Mouse (Mus musculus) retina, embryonic 14.5 days (tissue): ENCODE results near the gene Fam118b.

Experiments
- DNase-seq: peaks from one replicate; pipeline ENCODE4 v3.0.0-alpha.2; 2015; ENCODE audit warnings: low spot score

Gene Fam118b

DNA sequence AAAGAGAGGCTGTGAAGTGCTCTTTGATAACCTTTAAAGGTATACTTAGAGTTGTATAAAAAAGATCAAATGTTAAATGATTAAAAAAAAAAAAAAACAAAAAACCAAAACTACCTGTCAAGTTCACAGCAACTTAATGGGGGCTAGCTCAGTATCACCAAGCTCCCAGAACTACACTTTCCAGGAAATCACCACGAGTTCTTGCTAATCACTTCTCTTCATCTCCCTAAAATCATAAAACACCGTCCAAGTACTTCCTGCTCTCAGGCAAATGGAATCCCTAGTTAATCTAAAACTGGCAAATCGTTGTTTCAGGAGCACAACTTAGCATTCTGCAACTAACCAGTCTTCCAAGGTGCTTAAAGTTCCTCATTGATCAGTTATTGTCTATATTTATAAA, 3.1 kb downstream of the Fam118b start:
- DNase-seq: no peak

DNA sequence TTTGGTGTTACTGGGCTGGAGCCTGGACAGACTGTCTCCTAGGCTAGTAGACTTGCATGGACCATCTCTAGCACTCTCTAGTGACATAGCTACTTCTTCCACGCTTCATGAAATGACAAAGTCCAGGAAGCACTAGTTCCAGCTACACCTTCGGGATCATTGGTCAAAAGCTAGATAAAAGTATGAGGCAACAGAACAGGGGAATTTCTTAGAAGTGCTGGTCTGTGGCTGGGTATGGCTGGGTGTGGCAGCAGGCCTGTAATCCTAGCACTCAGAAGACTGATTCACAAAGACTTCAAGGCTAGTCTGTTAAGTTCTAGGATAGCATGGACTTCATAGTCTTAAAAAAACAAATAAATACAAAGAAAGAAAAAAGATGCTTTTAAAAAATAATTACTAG, 4.2 kb downstream of the Fam118b start:
- no peak for DNase-seq

DNA sequence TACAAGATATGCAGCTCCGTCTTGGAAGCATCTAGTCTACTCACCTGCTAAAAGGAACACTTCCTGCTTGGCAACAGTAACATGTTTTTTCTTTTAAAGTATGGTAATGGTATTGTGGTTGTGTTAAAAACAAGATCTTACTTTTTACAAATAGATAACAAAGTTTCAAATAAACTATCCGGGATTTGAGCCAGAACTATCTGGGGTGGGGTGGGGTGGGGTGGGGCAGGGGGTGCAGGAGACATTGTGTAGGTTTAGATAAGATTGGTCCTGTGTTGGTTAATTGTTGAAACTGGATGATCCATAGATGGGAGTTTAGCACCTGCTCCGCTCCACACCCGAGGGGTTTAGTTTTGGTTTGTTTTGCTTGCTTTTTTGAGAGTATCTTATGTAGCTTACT, 5.2 kb downstream of the Fam118b start:
- no peak for DNase-seq

DNA sequence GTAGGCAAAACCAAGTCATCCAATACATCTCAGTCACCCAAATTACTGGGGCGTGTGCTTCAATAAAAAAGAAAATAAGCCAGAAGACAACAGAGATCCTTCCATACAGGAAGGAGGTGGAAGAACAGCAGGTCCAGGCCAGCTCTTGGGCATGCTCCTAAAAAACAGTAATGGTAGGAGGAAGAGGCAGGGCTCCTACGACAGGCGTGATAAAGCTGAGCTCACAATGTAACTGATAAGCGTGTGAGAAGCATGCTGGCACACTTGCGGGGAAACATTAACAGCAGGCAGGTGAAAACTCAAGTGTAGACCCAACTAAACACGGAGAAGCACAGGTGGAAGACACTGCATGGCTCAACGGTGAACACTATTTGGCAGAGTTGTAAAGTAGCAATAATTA, 10.2 kb downstream of the Fam118b start:
- no peak for DNase-seq

DNA sequence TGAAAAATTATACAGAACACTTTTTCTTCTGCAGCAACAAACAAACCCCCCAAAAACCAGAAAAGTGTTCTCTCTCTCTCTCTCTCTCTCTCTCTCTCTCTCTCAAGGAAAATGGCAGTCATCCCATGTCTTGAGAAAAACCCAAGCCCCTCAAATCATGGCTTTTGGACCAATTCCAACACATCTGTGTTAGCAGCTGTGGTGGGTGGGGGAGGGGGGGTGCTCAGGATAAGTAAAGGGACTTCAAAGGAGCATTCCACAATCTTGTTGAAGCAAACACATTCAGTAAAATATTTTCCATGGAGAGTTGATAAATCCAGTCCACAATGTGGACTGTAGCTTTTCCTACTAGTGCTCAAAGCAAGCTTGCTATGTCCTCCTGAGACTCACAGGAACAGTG, 18.1 kb downstream of the Fam118b start:
- no peak for DNase-seq

DNA sequence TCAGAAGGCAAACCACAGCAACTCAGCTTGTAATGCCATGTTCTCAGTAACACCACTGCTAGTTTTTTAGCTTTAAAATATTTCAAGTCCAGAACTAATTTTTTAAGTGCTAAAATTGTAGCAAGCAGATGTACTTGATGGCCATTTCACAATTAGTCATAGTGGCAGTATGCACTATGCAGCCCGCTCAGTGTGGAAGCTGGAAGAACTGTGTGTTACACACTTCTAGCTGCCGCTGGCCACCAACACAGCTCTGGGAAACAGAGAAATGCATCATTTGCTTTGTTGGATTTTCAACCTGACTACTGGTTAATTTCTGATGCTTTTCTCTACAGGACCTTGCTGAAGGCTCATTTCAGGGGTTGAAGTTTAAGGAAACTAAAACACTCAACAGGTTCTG, 20.2 kb downstream of the Fam118b start:
- DNase-seq: no peak

DNA sequence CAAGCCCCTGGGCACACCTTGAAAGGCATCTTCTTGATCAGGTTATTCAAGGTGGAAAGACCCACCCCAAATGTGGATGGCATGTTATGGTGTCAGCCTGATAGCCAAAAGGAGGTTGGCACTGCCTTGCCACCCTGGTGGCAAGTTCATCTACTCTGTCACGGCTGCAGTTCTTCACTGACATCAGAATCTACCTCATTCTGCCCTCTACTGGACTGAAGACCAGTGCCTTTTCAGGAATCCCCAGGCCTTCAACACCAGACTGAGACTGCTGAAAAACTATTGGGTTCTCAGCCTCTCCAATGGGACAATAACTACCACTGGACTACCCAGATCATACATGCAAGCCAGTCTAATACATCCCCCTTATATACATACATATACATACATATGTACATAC, 27.9 kb downstream of the Fam118b start:
- DNase-seq: no peak

DNA sequence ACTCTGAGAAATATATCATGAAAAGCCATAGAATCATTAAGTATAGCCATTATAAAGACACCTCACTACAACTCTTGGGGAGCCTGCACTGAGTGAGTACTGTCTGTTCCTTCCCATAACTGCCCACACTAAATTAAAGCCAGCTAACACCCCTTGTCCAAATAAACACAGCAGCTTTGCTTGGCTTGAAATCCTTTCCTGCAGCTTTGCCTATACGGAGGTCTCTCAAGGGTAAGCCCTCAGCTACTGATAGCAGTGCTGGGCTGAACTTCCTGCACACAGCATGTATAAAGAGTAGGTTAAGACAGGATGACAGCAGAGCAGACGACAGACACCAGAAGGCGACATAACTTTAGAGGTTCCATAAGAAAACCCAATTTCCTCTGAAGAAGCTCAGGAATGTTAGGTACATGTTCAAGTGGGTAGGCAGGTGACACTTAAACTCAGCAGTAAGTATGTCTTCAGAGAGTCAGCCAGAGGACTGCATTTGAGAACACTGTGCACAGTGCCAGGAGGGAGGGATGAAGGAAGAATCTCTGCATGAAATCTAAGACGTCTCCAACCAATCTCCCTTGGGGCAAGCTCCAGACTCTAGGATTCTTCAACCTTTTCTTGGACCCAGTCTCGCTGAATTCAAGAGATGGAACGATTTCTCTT, 28.6 kb downstream of the Fam118b start:
- DNase-seq: no peak

DNA sequence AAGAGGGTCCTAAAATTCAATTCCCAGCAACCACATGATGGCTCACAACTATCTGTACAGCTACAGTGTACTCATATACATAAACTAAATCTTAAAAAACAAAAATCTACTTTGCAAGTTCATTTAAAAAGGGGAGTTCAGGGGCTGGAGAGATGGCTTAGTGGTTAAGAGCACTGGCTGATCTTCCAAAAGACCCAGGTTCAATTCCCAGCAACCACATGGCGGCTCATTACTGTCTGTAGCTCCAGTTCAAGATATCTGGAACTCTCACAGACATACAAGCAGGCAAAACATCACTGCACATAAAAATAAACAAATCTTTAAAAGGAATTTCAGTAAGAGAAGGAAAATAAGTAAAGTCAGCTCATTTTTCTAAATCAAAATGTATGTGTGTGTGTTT, 29.2 kb downstream of the Fam118b start:
- DNase-seq: no peak

DNA sequence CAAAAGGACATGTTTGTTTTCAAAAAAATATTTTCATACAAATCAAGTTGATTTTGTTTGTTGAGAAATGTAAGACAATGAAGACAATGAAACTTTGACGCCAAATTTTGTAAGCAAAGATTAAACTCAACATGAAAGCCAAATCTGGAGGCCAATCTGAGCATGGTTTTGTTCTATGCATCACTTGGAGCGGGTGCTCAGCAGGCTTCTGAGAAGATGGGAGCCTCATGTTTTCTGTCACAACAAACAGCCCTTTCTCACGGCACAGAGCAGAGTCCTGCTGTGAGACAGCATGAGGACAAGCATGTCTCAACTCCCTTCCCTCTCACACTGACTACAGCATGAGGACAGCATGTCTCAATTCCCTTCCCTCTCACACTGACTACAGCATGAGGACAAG, 31.6 kb downstream of the Fam118b start:
- DNase-seq: no peak

DNA sequence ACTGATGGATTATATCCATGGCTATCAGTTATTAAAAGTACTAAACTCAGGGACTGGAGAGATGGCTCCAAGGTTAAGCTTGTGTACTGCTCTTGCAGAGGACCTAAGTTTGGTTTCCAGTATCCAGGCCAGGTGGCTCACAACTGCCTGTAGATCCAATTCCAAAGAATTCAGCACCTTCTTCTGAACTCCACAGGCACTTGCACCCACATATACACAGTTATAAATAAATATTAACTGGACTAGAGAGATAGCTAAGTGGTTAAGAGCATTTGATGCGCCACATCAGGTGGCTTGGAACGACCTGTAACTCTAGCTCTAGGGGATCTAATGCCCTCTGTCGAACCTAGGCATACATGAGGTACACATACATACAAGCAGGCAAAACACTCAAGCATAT, 38.9 kb downstream of the Fam118b start:
- DNase-seq: no peak

DNA sequence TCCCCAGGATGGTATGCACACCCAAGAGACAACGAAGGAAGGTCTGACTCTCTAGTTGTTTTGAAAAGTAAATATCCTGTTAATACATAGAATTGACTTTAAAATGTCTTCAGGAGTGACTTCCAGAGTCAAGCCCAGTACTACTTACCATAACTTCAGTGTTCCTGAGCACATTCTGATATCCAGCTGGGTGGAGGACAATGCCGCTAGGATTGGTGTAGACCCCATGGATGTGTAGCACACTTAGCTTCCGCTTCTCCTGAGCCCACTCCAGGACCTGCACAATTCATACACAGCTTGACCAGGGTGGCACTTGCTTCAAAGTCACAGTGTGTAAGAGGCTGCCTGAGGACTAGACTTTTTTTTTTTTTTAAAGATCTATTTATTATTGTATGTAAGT, 44.1 kb downstream of the Fam118b start:
- DNase-seq: no peak

DNA sequence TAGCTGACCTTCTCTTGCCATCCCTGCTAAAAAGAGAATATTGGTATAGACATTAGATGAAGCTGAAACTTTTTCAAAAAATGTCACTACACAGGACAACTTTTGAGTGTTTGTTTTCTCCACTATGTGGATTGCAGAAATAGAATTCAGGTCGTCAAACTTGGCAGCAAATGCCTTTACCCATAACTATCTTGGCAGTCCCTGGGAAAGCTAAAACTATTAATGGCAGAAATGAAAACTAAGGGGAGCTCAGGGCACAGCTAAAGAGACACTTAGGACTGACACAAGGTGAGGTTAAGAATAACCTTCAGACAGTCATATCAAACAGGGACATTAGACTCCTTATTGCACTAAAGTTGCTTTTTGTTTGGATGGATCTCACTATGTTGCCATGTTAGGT, 49.6 kb downstream of the Fam118b start:
- DNase-seq: no peak

DNA sequence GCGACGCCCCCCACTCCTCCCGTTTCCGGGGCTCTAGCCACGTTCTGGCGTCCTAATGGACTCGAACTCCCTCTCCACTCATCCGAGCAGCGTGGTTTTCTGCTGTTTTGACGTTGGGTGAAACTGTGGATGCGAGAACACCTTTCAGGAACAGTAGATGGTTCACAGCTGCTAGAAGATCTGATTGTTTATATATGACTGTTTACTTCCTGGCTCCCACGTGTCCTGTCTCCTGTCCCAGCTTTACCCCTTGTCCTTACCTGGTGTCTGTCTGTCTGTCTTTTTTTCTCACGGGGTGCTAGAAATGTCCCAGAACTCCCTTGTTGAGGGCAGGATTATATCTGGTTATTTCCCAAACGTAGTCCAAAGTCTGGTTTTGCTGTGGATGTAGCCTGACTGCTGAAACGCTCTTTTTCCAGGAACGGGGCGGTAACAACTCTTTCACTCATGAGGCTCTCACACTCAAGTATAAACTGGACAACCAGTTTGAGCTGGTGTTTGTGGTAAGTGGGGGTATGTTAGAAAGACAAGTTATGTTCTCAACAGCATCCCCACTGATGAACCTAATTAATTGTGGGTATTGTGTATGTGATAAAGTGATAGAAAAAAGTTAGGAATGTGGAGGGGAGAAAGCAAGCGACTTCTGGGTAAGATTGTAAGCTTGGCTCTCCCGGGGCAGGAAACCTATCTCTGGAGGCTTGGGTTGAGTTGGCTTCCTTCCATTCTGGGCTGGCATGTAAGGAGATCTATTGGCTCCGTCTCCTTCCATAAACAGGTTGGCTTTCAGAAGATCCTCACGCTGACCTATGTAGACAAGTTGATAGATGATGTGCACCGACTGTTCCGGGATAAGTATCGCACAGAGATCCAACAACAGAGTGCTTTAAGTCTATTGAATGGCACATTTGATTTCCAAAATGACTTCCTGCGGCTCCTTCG, 55.8 kb downstream of the Fam118b start:
- no peak for DNase-seq

DNA sequence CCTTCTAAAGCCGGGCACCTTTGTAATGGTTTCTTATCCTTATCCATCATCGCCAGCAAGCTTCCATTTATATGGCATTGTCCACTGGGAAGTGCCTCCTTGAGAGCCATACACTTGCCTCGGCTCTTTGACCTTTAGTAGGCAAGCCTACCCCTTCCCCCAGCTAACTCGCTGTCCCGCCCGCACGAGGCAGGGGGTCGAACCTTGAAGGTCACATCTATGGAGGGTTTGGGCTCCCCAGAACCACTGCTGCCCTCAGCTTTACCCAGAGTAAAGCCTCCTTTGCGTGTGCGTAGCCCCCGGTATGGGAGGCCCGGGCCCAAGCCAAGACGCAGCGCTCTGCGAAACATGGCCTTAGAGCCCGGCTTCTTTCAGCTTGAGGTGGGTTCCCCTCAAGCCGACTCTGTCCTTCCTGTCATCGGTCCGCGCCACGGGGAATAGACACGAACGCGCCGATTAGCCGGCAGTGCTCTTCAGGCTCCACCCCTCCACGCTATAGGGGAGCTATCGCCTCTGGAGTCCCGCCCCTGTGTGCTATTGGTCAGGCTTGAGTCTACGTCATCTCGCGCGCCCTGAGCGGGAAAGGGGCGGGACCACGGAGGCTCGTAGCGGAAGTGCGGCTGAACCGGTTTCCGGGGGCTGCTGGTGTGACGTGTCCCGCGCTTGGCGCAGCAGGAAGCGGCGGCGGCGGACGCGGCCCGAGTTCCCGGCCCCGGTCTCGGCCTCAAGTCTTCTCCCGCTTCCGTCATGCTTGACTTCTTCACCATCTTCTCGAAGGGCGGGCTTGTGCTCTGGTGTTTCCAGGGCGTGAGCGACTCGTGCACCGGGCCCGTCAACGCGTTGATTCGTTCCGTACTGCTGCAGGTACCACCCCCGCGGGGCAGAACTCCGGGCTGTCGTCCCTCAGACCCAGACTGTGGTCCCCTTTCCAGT, 56.8 kb downstream of the Fam118b start, which contains the start of gene Foxred1:
TSS of gene Foxred1 (minus strand) at position 514 of the 933 bp plus-strand sequence.
- peak; percentile 100 for DNase-seq

DNA sequence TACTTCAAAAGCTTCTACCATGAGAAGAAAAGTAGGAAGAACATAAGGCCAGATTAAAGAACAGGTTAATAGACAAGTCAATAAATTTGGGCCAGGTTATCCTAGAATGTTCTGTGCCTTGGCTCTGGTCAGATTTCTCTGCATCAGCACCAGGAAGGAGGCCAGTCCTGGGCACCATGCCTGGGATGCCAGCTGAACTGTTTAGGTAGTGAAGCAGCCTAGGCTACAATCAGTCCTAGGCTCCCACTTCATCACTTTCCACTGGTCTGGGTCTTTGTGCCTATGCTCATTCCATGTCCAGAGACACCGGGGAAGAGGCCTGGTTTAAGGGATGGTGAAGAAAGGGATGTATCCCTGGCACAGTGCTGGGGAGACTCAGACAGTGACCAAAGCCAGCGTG, 63.2 kb downstream of the Fam118b start:
- DNase-seq: no peak

DNA sequence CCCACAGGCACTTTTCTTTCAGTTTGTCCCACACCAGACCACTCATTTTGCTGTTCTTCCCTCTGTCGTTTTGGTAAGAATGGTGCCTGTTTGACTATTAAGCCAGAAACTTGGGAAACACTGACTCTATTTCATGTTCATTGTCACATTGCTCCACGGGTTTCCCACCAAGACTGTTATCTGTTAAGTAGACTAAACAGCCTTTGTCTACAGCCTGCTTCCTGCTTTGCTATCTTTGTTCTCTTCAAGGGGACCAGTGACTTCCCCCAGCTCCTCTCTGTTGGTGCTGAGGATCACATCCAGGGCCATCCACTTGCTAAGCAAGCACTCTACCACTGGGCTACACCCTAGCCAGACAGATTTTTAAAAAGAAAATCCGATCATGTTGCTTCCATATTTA, 64.1 kb downstream of the Fam118b start:
- no peak for DNase-seq

DNA sequence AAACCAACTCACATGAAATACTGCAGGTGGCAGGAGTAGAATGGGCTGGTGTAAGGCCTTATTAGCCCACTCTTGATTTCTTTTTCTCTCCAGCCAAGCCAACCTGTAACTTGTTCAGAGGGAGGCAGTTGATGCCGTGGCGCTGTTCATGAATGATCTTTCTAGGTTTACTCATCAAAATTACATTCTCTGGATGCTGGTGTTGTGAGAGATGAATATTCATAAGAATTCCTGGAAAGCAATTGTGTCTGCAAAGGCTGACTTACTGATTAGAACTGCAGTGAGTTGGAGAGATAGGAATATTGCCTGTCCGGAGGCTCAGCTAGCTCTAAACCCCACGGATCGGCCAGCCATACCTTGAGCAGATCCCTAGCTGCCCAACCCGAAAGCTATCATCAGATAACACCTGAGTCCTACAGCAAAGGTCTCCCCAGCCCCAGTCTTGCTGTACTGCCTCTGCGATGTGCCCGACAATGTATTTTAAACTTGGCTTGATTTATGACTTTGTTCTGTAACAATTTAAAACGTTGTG, 67.0 kb downstream of the Fam118b start:
- no peak for DNase-seq

DNA sequence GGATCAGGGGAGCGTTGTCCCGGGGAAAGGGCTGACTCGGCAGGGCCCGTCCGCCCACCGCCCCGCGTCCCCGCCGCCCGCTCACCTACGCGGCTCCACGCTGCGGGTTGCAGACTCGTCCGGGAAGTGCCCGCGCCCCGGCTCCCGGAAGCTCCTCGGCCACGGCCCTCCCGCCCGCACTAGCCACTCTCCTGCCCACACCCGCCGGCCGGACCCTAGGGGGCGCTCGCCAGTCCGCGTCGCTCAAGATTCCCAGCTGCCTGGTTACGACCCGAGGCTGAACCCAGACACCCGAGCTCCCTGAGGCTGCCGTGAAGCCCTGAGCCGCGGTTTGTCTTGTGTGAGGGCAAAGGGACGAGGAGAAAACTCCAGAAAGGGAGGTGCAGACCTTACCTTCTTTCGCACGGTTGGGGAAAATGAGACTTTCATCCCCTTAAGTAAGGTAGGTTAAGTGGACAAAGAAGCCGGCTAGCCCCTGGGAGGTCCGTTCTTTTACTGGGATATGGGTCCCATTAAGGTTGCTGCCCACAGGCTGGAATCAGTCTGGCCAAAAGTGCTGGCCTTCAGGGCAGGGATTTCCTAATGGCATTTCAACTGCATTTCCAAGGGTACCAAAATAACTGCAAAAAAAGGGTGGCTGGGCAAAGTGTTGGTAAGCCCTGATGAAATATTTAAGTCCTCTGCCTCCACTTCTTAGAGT, 67.7 kb downstream of the Fam118b start, which contains the start of the genes Srpr and Tirap:
TSS of gene Srpr (plus strand) at position 404 of the 700 bp plus-strand sequence.
TSS of gene Tirap (minus strand) at position 520 of the 700 bp plus-strand sequence.
- peak; percentile 94 for DNase-seq

DNA sequence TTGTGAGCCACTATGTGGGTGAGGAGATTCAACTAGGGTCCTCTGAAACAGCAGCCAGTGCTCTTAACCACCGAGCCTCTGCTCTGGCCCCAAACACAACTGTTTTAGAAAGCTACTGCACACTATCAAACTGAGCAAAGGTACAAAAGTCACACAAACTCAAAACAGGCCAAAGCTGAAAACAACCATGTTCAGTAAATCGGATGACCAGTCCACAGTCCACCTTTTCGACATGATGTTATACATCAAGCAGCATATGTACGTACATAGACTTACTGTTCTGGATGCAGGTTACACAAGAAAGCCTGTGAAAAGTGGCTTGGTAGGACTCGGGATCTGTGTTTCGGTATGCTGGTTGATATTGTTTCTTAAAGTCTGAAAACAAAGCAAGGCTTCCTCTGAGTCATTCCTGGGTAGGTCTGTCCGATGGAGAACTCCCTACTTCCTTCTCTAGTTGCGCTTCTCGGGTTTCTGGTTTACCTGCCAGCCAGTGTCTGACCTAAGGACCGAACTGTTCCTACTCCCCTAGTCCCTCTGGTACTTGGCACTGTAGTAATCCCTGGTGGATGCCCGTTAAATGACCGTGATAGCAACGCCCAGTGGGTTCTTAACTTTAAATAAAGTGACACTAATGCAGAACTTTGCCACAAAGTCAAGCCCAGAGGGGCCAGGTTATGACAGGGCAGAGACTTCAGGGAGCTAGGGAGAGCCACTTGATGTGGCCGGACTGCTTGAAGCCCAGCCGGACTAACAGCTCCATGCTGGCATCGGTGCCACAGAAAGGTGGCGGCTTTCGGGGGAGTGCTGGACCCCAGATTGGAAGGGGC, 68.4 kb downstream of the Fam118b start:
- no peak for DNase-seq
